Mouse (Mus musculus): ENCODE measurements around the gene H6pd.

Gene H6pd

DNA sequence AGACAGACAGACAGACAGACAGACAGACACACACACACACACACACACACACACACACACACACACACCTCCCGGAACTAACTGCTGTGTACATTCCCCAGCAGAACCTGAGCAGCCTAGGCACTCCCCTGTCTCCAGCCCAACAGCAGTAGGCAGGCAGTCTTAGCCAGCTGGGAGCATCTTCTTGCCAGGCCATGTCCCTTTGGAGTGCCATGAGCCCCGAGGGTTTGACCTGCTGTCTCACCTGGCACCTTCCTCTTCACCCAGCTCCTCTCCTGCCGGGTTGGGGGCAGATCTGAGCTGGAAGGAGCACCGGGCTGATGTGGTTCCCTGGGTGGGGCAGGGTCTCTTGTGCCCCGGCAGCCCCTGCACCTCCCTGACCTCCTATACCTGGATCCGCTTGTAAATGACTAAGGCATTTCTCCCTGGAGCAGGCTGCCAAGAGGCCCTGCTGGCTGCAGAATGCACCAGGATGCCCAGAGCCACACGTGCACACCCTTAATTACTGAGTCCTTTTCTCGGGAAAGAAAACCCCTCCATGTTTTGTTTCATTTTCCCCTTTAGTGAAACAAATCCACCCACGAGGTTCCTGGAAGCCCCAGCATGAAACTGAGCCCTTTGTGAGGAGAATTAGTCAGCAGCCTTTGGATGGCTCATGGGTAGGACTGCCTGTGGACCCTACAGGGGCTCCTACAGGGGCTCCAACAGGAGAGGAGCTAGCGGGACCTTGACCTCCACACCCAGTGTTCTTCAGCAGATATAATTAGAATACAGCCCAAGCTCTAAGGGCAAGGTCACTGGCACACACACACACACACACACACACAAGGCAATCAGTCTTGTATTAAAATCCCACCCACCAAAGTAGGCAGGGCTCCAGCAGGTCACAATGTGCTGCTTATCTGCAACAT lies 65.7 kb downstream of the H6pd start:
- DNase-seq (ENCODE audit: low read depth) = no peak

DNA sequence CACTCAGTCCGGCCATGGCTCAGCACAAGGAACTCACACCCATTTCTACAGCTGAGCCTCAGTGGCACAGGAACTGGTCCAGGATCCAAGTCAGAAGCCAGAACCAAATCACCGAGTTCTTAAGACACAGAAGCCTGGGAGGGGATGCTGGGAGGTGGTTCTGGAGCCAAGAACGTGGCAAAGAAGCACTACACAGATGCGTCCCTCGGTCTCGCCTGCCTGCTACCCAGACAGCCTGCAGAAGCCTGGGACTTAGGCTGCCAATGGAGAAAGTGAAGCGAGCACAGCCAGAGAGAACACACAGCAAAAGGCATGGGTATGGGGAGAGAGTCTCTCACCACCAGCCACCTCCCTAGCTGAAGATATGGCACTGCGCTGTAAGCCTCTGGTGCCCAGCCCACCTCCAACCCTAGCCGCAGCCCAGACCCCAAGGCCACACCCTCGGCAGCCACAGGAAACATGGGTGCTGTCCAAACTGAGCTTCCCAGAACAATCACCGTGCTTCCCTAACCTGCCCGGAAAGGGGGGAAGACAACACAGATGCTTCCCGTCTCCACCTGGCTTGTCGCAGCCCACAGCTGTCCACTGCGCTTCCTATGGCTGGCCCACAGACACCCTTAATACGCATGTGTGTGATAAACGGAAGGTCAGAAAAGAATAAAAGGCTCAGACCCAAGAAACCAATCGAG lies 67.6 kb downstream of the H6pd start:
- DNase-seq (ENCODE audit: low read depth) = no peak

DNA sequence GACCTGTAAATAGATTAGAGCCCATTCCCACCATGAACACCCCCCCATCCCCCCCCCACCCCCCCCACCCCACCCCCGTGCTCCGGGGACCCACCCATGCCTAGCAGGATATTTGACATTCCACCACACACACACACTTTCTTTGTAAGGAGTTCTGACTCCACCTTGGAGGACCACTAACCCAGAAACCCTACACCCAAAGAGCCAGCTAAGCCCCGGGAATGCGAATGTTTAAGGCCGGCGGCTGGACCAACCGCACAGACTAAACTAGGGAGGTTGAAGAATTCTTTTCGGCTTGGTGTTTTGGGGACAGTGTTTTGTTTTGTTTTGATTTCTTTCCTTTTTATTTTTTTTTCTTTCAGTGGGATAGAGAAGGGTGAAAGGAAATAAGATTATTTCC lies 70.1 kb downstream of the H6pd start:
- no peak for DNase-seq (ENCODE audit: low read depth)

DNA sequence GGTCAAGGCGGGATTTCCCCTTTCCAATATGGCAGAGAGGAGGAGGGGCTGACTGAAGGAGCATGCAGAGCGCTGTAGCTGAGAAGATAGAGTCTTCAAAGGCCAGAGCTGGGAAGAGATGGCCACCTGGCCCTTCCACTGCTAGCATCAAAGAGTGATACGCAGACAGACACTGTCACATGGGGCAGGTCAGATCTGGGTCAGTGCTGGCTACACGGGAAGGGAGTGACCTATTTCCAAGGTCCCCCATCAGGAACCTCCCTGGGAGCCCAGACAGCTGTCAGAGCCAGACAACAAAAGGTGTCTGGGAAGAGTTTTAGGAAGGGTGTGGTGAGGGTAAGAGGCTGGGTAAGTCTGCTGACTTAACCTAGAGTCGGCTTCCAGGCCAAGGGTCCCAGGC lies 71.9 kb downstream of the H6pd start:
- no peak for DNase-seq (ENCODE audit: low read depth)

DNA sequence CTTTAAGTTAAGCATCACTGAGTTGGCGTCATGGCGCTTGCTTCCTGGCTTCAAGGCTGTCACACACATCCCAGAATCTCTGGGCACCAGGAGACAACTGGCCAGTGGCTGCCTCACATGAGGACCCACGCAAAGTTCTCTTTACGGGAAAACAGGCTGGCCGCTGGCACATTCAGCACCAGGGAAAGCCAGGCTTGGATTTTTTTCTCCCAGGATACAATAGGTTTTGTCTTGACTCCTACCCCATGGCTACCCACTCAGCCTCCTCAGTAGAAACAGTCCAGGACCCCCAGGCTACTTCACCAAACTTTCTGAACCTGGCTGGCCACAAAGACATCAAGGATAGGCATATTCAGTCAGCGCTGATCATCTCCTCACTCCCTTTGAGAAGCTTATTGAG lies 73.4 kb downstream of the H6pd start:
- DNase-seq (ENCODE audit: low read depth) = no peak

DNA sequence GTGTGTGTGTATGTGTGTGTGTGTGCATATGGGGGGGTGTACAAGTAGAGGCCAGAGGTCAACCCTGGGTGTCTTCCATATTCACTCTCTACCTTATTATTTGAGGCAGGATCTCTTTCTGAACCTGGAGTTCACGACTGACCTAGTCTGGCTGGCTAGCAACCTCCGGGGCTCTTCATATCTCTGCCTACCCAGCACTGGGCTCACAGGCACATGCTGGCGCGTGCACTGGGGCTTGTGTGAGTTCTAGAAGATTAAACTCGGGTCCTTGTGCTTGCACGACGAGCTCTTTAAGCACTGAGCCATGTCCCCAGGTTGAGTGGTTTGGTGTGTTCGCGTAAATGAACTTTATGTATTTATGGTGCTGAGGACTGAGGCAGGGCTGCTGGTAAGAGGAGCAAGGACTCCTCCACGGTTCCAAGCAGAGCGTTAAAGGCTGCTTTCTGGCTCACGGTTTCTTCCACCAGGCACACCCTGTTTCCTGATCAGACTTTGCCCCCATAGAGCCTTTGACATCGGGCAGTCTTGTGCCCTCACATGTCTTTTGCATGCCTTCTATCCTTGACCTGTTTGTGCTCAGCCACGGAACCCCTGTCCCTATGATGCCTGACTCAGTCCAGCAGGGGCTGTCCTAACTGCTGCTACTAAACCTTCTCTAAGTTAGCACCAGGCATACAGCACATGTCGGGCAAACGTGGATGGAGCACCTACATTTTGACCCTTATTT lies 75.1 kb downstream of the H6pd start:
- no peak for DNase-seq (ENCODE audit: low read depth)

DNA sequence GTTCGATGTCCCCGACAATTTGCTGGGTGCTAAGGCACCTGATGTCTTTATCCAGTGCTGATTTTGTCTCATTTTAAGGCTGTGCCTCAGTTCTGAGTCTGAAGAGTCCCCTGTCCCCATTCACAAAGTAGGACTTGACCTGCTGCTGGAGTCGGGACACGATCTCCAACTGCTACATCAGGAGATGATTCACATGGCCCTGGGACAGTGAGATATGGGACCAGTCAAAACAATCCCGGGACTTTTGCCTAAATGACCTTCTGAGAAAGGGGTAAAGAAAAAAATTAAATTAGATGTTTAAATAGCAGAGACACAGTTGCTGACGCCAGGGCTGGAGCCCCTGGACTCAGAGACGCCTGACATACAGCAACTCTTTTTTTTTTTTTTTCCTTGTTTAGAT lies 75.8 kb downstream of the H6pd start:
- no peak for DNase-seq (ENCODE audit: low read depth)

DNA sequence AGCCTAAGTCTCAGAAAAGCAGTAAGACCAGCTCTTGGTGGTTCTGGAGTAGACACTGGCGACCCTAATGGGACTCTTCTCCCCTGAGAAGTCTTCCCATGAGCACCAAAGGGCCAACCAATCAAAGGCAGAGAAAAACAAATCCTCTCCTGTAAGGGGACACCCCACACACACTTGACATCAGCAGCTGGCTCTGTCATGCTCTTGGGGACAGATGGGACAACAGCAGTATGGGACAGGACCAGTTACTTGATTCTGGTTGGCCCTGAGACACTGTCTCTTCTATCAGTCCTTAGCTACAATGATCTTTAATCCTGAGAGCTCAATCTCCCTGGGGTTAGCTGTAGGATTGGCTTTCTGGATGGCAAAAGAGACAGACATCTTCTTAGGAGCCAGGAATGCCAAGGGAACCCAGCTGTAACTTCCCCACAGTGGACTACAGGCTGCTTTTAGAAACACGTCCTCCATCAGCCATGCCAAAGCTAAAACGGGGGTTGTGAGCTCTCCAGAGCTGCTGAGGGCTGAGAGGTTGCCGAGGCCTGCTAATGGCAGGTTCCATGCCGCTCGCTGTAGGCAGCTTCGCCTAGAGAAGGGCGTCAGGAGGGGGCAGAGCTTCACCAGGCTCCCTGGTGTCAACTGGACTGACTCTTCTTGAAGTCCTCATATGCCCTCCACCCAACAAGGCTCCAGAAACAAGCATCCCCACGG lies 76.6 kb downstream of the H6pd start:
- no peak for DNase-seq (ENCODE audit: low read depth)

DNA sequence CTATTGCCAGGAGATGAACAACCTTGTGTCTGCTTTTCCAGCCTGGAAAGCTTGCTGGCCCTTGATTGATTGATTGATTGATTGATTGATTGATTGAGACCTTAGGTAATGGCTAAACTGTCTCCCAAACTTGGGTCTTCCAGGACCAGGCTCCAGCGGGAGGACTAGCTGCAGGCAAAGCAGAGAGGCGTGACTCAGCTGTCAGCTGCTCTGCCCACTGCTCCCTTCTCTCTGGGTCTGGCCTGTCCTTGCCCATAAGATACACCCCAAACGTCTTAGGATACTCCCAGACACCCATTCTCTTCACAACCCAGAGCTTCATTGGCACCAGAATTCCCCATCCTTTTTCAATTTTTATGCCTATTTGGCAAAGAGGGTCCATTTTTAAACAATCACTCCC lies 78.1 kb downstream of the H6pd start:
- DNase-seq (ENCODE audit: low read depth) = no peak

Data from induced T-regulatory cell, adult 2 months (primary cell).